Comparison of ENCODE assay signal across 33 mouse cellular contexts in the genomic region with DNA sequence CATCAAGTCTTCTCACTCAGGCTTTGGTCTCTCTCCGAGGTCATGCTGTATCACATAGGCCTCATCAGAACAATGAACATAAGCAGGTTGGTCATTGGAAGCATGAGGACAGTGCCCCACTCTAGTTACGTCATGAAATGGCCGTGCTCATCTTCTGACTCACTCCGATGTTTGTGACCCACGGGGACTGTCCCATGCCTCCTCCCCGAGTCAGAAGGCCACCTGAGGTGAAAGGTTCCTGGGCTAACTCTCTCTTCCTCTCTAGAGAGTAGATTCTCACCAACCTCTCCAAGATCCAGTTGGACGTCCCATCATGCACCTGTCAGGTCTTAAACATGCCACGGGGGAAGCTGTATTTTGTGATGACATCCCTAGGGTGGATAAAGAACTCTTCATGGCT. TPM values are rescaled to one million over a fixed set of nuclear protein-coding genes. Genes with fewer than 3 reads are reported as not detected.
"Had no signal": no experiment of that assay in that cellular context is flagged by ENCODE, and none has a peak within 500 bp of the region (broad histone marks: within the 10 kb centered on the region; RNA-seq: fewer than 3 reads in every experiment).

No protein-coding gene starts in this region.

- H3K9ac ChIP-seq: embryonic facial prominence, embryonic 12.5 days; embryonic facial prominence, embryonic 13.5 days; embryonic facial prominence, embryonic 15.5 days; forebrain, embryonic 12.5 days; forebrain, embryonic 13.5 days; forebrain, embryonic 15.5 days; forebrain, postnatal 0 days had no signal

- H3K4me1 ChIP-seq: forebrain, embryonic 10.5 days; forebrain, embryonic 12.5 days; forebrain, embryonic 13.5 days; forebrain, embryonic 15.5 days had no signal

- H3K4me3 ChIP-seq: embryonic facial prominence, embryonic 10.5 days; embryonic facial prominence, embryonic 12.5 days; embryonic facial prominence, embryonic 13.5 days; embryonic facial prominence, embryonic 15.5 days; erythroblast, embryonic 14.5 days; forebrain, embryonic 10.5 days; forebrain, embryonic 12.5 days; forebrain, embryonic 13.5 days; forebrain, embryonic 15.5 days; gastrocnemius, adult 2 months had no signal

- DNase-seq: cerebellum, adult 2 months; cerebellum, adult 8-10 months; cerebellum, adult 9-10 months; cerebellum, adult 9-11 months; cerebellum, postnatal 10 days; cerebellum, postnatal 14 days; cerebellum, postnatal 25 days; cerebellum, postnatal 36 days; embryo, embryonic 11 days; forebrain, postnatal 0 days; gastrocnemius, adult 2 months; gastrocnemius, postnatal 10 days; gastrocnemius, postnatal 14 days; gastrocnemius, postnatal 25 days; gastrocnemius, postnatal 36 days; heart, adult 11 months; heart, adult 18-20 months had no signal

- H3K27me3 ChIP-seq: embryonic facial prominence, embryonic 12.5 days; embryonic facial prominence, embryonic 13.5 days; embryonic facial prominence, embryonic 15.5 days; forebrain, embryonic 12.5 days; forebrain, embryonic 13.5 days; forebrain, embryonic 15.5 days had no signal

- ATAC-seq: forebrain, embryonic 13.5 days; forebrain, embryonic 14.5 days; forebrain, embryonic 15.5 days; forebrain, embryonic 16.5 days; forebrain, postnatal 0 days had no signal

- H3K36me3 ChIP-seq: embryonic facial prominence, embryonic 10.5 days; embryonic facial prominence, embryonic 12.5 days; embryonic facial prominence, embryonic 13.5 days; embryonic facial prominence, embryonic 15.5 days; forebrain, embryonic 10.5 days; forebrain, embryonic 12.5 days; forebrain, embryonic 15.5 days had no signal

- H3K4me2 ChIP-seq: embryonic facial prominence, embryonic 12.5 days; embryonic facial prominence, embryonic 13.5 days; embryonic facial prominence, embryonic 15.5 days; forebrain, embryonic 12.5 days; forebrain, embryonic 13.5 days; forebrain, embryonic 15.5 days had no signal

- H3K9me3 ChIP-seq: embryonic facial prominence, embryonic 10.5 days; embryonic facial prominence, embryonic 12.5 days; embryonic facial prominence, embryonic 13.5 days; embryonic facial prominence, embryonic 15.5 days; forebrain, embryonic 10.5 days; forebrain, embryonic 12.5 days; forebrain, embryonic 13.5 days; forebrain, embryonic 15.5 days had no signal

- H3K27ac ChIP-seq: embryonic facial prominence, embryonic 10.5 days; embryonic facial prominence, embryonic 12.5 days; embryonic facial prominence, embryonic 13.5 days; embryonic facial prominence, embryonic 15.5 days; forebrain, embryonic 10.5 days; forebrain, embryonic 12.5 days; forebrain, embryonic 13.5 days; forebrain, embryonic 15.5 days; gastrocnemius, adult 2 months had no signal

RNA-seq across cellular contexts. Expression of gene Aox2, which starts 30.5 kb away (rescaled TPM):
- total RNA-seq: gastrocnemius, postnatal 25 days; granulocyte monocyte progenitor cell, adult 5-6 weeks had no signal
- polyA plus RNA-seq: cortical plate, adult 2 months; embryonic facial prominence, embryonic 11.5 days; erythroblast, embryonic 14.5 days; forebrain, embryonic 11.5 days; forebrain, embryonic 13.5 days; forebrain, embryonic 14.5 days; forebrain, embryonic 15.5 days; forebrain, embryonic 16.5 days; forebrain, postnatal 0 days; gonadal fat pad, adult 2 months had no signal
